Mouse (Mus musculus): ENCODE data around the gene Slc4a8. TPM values are rescaled to one million over a fixed set of nuclear protein-coding genes. Genes with fewer than 3 reads are reported as not detected.
A peak's percentile ranks its signal among the peaks of the same experiment; 100 is the strongest.

The Slc4a8 gene
- polyA plus RNA-seq, 1 experiment from 2014 or later: 4.6 TPM

DNA sequence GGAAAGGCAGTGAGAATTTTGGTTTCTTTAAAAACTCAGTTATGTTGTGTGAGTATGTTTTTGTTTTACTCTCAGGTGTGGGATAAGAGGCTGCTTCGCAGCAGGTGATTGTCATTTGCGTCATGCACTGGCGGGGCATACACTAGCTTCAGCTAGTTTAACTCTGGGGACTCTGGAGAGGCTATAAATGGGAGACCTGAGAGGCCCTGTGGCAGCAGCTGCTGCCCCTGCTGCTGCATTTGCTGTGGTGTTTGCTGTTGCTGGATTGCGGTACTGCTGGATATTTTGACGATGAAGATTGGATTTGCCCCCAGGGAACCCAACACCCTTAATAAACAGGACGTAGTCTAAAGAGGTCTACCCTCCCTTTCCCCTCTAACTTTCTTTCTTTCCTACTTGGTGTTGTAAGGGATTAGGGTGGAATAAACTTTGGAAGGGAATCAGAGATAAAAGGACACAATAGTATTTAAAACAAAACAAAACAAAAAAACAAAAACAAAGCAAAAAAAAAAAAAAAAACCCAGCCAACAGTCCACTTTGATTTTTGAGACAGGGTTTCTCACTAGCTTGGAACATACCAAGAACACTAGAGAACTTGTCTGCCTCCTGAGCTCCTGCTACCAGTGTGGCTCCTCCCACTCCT is 14.9 kb upstream of the Slc4a8 start:
- peak overlapping the region; percentile 54 for H3K4me2 ChIP-seq
- H3K9me3 ChIP-seq: no peaks in the 10 kb centered on the region
- H3K4me3 ChIP-seq (replicated peaks): peak overlapping the region; percentile 30
- no peaks in the 10 kb centered on the region for H3K36me3 ChIP-seq
- 26% methylated on average over 6 of the region's 6 CpGs for whole genome bisulfite sequencing
- H3K4me1 ChIP-seq: peaks cover 8% of the 10 kb centered on the region; the same call in 1 of the 2 replicates
- no peaks in the 10 kb centered on the region for H3K27me3 ChIP-seq (replicated peaks)
- no peak for ATAC-seq (ENCODE audit: insufficient read depth, low FRiP score, low read depth)
- no peak overlapping the region; the same call in 1 of the 2 replicates for H3K27ac ChIP-seq
- H3K9ac ChIP-seq: no peak overlapping the region

DNA sequence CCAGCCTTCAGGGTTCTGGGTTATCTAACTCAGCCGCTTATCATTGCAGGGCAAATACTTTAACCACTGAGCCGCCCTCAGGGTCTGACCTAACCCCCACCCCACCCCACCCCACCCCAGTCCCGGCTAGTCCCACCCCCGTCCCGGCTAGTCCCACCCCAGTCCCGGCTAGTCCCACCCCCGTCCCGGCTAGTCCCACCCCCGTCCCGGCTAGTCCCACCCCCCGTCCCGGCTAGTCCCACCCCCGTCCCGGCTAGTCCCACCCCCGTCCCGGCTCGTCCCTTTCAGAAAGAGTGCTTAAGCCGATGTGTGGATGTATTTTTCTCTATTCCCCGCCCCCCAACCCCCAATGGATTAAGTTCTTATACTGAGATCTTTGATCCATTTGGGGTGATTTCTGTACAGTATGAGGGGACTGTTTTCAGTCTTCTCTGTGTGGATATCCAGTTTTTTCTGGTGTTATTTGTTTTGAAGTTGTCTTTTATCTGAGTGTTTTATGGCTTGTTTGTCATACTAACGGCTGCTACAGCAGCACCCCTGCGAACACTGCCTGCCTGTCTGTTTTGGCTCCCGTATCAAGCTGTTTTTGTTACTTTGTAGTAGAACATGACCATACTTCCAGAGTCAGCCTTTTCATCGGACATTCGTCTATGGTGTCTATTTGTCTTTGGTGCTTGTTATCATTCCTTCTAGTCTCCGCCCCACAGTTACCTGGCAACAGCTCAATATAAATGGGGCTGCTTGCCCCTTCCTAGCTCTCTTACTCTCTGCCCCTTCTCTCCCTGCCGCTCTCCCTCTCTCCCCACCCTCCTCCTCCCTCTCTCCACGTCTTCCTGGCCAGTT is 14.2 kb upstream of the Slc4a8 start:
- H3K4me3 ChIP-seq (replicated peaks): peak overlapping the region; percentile 30
- H3K27me3 ChIP-seq (replicated peaks): no peaks in the 10 kb centered on the region
- peak; percentile 95 for ATAC-seq (ENCODE audit: insufficient read depth, low FRiP score, low read depth)
- no peaks in the 10 kb centered on the region for H3K36me3 ChIP-seq
- peak overlapping the region; percentile 68 for H3K27ac ChIP-seq
- peak overlapping the region; percentile 54 for H3K4me2 ChIP-seq
- no peaks in the 10 kb centered on the region for H3K9me3 ChIP-seq
- 2% methylated on average over 27 of the region's 27 CpGs for WGBS
- H3K9ac ChIP-seq: no peak overlapping the region; the same call in 1 of the 2 replicates
- H3K4me1 ChIP-seq: peaks cover 8% of the 10 kb centered on the region; the same call in 1 of the 2 replicates

DNA sequence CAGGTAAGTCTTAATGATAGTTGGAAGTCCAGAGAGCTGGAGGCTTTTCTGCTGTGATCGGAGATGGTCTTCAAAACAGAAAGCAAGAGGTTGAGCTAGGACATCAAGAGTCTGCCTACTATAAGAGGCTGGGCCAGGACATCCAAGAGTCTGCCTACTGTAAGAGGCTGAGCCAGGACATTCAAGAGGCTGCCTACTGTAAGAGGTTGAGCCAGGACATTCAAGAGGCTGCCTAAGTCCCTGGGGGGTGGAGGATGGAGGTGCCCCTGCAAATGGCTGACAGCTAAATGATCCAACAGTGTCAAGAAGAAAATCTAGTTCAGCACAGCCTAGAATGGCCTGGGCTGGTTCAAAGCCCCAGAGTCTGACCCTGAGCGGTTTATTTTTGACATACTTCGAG is 13.0 kb upstream of the Slc4a8 start:
- Histone ChIP-seq H3K27ac (no peak overlapping the region), H3K27me3 (replicated peaks) (no peaks in the 10 kb centered on the region), H3K4me2 (no peak overlapping the region), H3K36me3 (no peaks in the 10 kb centered on the region), H3K9ac (no peak overlapping the region), H3K9me3 (no peaks in the 10 kb centered on the region), H3K4me3 (replicated peaks) (no peak overlapping the region), H3K4me1 (peaks cover 8% of the 10 kb centered on the region; the same call in 1 of the 2 replicates)
- no peak for ATAC-seq (ENCODE audit: insufficient read depth, low FRiP score, low read depth)
- WGBS: 78% methylated on average over 3 of the region's 3 CpGs

DNA sequence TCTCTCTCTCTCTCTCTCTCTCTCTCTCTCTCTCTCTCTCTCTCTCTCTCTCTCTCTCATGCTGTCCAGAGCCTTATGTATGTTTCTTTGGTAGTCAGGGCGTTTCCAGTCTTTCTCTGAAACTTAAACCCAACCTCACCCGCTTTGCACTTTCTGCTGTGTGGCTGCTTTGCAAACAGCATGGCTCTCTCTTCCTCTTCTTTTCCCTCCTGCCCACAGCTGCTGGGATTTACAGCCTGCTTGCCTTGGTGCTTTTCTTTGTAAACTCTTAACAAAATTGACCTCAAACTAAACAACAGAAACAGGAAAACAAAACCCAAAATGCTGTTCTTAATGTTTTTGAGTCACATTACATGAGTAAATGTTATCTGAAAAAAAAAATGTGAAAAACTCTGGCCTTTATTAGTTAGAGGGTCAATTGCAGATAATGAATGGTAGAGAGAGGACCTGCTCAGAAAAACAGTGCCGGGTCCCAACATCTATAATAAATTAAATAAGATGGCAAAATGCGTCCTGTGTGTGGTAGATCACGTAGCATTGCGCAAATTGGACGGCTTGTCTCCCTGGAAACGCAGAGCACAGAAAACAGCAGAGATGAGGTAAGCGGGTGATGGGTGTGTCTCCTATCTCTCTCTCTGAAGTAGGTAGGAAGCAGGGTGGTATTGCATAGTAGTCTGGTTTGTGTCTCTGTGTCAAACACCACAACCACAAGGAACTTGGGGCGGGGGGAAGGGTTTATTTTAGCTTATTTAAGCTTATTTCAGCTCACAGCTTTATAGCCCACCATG is 11.6 kb upstream of the Slc4a8 start:
- H3K27ac ChIP-seq: no peak overlapping the region
- no peaks in the 10 kb centered on the region for H3K36me3 ChIP-seq
- no peaks in the 10 kb centered on the region for H3K27me3 ChIP-seq (replicated peaks)
- no peak overlapping the region for H3K9ac ChIP-seq
- H3K4me1 ChIP-seq: peaks cover 10% of the 10 kb centered on the region
- no peaks in the 10 kb centered on the region for H3K9me3 ChIP-seq
- H3K4me2 ChIP-seq: no peak overlapping the region
- no peak for ATAC-seq (ENCODE audit: insufficient read depth, low FRiP score, low read depth)
- WGBS: 58% methylated on average over 10 of the region's 10 CpGs
- no peak overlapping the region for H3K4me3 ChIP-seq (replicated peaks)

DNA sequence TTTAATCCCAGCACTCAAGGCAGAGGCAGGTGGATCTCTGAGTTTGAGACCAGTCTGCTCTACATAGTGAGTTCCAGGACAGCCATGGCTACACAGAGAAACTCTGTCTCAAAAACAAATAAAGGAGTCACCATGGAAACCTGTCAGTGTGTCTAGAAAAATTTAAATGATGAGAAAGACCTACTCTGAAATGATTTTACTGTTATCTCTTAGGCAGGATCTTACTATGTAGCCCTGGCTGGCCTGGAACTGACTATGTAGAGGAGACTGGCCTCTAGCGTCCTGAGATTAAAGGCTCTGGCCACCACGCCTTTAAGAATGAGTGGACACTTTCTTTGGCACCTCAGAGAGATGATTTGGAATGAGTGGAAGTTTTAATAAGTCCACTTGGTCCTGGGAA is 9.1 kb upstream of the Slc4a8 start:
- no peak overlapping the region for H3K9ac ChIP-seq
- H3K27me3 ChIP-seq (replicated peaks): no peaks in the 10 kb centered on the region
- H3K4me1 ChIP-seq: peaks cover 10% of the 10 kb centered on the region
- no peaks in the 10 kb centered on the region for H3K36me3 ChIP-seq
- WGBS: 70% methylated on average over 2 of the region's 2 CpGs
- no peak overlapping the region for H3K4me2 ChIP-seq
- no peak overlapping the region for H3K4me3 ChIP-seq (replicated peaks)
- H3K9me3 ChIP-seq: no peaks in the 10 kb centered on the region
- H3K27ac ChIP-seq: 0 out of 2 replicates have a peak overlapping the region, but pooled peaks have one; percentile 9
- no peak for ATAC-seq (ENCODE audit: insufficient read depth, low FRiP score, low read depth)

DNA sequence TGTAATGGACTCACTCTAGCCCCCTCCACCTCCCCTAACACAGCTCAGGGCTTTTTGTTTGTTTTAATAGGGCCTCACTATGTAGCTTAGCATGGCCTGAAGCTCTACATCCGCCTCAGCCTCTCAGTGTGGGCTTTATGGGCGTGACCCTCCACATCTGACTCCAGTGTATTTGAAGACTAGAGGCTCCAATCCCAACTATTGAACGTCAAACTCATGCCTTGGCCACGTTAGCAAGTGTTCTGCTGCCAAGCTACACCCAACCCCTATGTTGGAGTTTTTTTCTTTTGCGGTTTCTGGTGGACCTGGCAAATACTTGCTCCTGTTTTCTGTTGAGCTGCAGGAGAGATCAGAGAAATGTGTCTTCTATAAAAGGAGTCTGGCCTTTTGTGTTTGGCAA is 8.5 kb upstream of the Slc4a8 start:
- no peak for ATAC-seq (ENCODE audit: insufficient read depth, low FRiP score, low read depth)
- Histone ChIP-seq H3K4me1 (peaks cover 8% of the 10 kb centered on the region), H3K27me3 (replicated peaks) (no peaks in the 10 kb centered on the region), H3K9me3 (no peaks in the 10 kb centered on the region), H3K36me3 (no peaks in the 10 kb centered on the region), H3K9ac (no peak overlapping the region), H3K4me3 (replicated peaks) (no peak overlapping the region), H3K27ac (0 out of 2 replicates have a peak overlapping the region, but pooled peaks have one; percentile 9), H3K4me2 (no peak overlapping the region)
- WGBS: 49% methylated on average over 5 of the region's 5 CpGs

DNA sequence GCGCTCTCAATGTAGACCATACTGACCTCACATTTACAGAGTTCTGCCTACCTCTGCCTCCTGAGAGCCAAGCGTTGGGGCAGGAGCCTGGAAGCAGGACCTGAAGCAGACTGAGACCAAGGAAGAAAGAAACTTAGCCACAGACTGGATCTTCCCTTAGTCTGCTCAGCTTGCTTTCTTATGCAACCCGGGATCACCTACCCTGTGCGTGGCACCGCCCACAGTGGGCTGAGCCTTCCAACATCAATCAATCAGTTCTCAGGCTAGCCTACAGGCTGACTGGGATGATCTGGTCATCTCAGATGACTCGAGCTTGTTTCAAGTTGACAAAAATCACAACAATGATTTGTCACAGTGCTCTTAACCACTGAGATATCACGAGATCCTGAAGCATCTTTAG is 7.5 kb upstream of the Slc4a8 start:
- no peak overlapping the region for H3K4me2 ChIP-seq
- H3K27me3 ChIP-seq (replicated peaks): no peaks in the 10 kb centered on the region
- H3K9me3 ChIP-seq: no peaks in the 10 kb centered on the region
- no peak overlapping the region for H3K4me3 ChIP-seq (replicated peaks)
- WGBS: 53% methylated on average over 7 of the region's 7 CpGs
- ATAC-seq (ENCODE audit: insufficient read depth, low FRiP score, low read depth): no peak
- H3K9ac ChIP-seq: no peak overlapping the region
- no peaks in the 10 kb centered on the region for H3K36me3 ChIP-seq
- no peak overlapping the region for H3K27ac ChIP-seq
- peaks cover 8% of the 10 kb centered on the region for H3K4me1 ChIP-seq

DNA sequence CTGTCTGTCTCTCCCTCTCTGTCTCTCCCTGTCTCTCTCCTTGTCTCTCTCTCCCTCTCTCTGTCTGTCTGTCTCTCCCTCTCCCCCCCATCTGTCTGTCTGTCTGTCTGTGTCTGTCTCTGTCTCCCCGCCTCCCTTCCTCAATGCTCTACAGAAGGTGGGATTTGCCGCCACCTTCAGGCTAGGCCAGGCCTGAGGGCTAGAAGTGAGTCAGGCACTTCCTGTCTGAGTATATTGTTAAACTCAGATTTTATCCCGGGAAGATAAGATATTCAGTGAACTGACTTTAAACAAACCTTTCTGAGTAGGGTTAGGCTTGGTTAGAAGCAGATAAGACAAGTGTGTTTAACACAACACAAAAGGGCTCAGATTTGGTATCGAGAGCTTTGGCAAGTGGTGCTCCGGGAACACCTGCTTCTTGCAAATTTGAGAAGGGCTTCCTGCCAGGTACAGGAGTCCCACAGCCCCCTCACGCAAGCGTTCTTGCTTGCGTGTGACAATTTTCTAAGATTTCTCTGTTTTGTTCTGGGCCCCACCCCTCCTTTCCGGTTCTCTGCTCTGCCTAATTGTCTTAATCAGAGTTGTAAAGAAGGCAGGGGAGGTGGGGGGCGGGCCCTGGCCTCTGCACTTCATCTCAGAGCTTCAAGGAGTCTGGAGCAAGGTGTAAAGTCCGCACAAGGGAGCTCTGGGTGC is 6.6 kb upstream of the Slc4a8 start:
- Histone ChIP-seq H3K9me3 (no peaks in the 10 kb centered on the region), H3K4me3 (replicated peaks) (no peak overlapping the region), H3K27ac (peak overlapping the region; percentile 59), H3K36me3 (no peaks in the 10 kb centered on the region), H3K27me3 (replicated peaks) (no peaks in the 10 kb centered on the region), H3K4me1 (peaks cover 8% of the 10 kb centered on the region), H3K9ac (no peak overlapping the region), H3K4me2 (peak overlapping the region; percentile 31)
- WGBS: 8% methylated on average over 11 of the region's 11 CpGs
- ATAC-seq (ENCODE audit: insufficient read depth, low FRiP score, low read depth): peak; percentile 65

DNA sequence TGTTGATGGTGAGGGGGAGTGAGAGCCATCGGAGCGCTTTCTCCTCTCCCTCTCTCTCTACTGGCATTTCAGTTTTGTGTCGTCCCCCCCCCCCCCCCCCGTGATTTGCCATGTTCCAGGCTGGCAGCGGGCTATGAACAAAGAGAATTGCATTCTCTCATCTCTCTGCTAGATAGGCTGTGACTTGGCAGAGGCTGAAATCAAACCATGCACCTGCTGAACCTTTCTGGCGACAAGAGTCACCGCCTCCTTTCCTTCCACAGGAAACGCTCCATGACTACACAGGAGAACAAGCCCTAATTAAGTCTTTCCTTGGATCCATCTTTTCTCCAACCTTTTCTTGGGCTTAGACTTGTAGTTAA is 6.1 kb upstream of the Slc4a8 start:
- Histone ChIP-seq H3K27me3 (replicated peaks) (no peaks in the 10 kb centered on the region), H3K4me3 (replicated peaks) (no peak overlapping the region), H3K4me2 (peak overlapping the region; percentile 31), H3K36me3 (no peaks in the 10 kb centered on the region), H3K4me1 (peaks cover 8% of the 10 kb centered on the region), H3K27ac (peak overlapping the region; percentile 59), H3K9ac (no peak overlapping the region), H3K9me3 (no peaks in the 10 kb centered on the region)
- 36% methylated on average over 5 of the region's 8 CpGs for WGBS
- no peak for ATAC-seq (ENCODE audit: insufficient read depth, low FRiP score, low read depth)

DNA sequence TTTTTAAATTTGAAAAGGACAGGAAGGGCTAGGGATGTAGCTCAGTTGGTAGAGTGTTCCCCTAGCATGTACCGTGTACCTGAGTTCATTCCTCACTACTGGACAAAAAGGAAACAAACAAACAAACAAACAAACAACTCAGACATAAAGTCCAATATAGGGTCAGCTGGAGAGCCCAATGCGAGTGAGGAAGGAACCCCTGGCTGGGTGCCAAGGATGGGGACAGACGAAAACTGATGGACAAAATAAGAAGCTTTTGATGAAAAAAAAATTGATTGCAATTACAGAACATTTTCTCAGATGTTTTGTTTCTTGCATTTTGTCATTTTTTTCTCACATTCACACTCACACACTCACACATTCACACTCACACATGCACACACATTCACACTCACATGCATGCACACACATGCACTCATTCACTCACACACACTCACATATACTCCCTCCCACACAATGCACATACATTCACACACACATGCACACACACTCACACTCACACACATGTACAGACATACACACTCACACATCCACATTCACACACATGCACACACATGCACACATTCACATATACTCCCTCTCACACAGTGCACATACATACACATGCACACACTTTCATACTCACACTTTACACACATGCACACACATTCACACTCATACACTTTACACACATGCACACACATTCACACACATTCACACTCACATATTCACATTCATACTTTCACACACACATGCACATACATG is 5.5 kb upstream of the Slc4a8 start:
- H3K27ac ChIP-seq: peak overlapping the region; percentile 59; the same call in 1 of the 2 replicates
- 67% methylated on average over 3 of the region's 3 CpGs for WGBS

DNA sequence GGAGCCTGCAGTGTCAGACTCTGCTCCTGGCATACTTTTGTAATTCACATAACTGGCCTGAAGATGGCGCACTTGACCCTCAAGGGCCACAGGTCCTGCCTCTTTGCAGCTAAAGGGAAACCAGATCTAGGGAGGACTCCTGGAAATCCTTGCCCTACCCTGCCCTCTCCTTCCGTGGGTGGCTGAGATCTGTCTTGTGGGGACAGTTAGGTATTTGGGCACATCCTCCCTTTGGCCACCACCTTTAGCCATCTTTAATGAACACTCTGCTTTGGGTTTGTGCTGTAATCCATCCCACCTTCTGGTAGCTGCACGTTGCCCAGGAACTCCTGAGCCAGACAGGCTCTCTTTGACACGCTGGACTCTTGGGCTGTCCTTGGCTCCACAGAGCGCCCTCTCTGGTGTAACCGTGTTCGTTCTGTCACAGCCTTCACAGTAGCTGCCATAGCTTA is 4.0 kb upstream of the Slc4a8 start:
- Histone ChIP-seq H3K9ac (no peak overlapping the region), H3K9me3 (no peaks in the 10 kb centered on the region), H3K27ac (no peak overlapping the region), H3K4me2 (peak overlapping the region; percentile 32; the same call in 1 of the 2 replicates), H3K36me3 (no peaks in the 10 kb centered on the region), H3K4me3 (replicated peaks) (no peak overlapping the region), H3K4me1 (peaks cover 12% of the 10 kb centered on the region), H3K27me3 (replicated peaks) (no peaks in the 10 kb centered on the region; the same call in 1 of the 2 replicates)
- 2% methylated on average over 7 of the region's 7 CpGs for WGBS
- no peak for ATAC-seq (ENCODE audit: insufficient read depth, low FRiP score, low read depth)

More for the DNA sequence above, 5.5 kb upstream of the Slc4a8 start:
- Histone ChIP-seq H3K4me1 (peaks cover 8% of the 10 kb centered on the region), H3K36me3 (no peaks in the 10 kb centered on the region), H3K9me3 (no peaks in the 10 kb centered on the region), H3K4me3 (replicated peaks) (no peak overlapping the region), H3K27me3 (replicated peaks) (no peaks in the 10 kb centered on the region), H3K4me2 (no peak overlapping the region), H3K9ac (no peak overlapping the region)
- ATAC-seq (ENCODE audit: insufficient read depth, low FRiP score, low read depth): no peak

All from stomach, embryonic 15.5 days (tissue).